Mouse (Mus musculus) lung, postnatal 0 days (tissue): ENCODE data around the gene Tcf12. TPM values are rescaled to one million over a fixed set of nuclear protein-coding genes. Genes with fewer than 3 reads are reported as not detected.
A peak's percentile ranks its signal among the peaks of the same experiment; 100 is the strongest.

Experiments used
- ATAC-seq: fragments of 200-750 bp; cut with Nextera tagmentation; 2 replicates; pipeline ENCODE4 v1.8.0; 2017; ENCODE audit warnings: moderate library complexity
- DNase-seq: peaks from one replicate; pipeline ENCODE4 v3.0.0-alpha.2; 2016; ENCODE audit warnings: low spot score
- H3K27ac ChIP-seq: fragments of 300-500 bp; sonication (generic); 2 replicates; pipeline ENCODE4 v1.5.1; 2014; ENCODE audit warnings: antibody characterized with exemption, mild to moderate bottlenecking, low read length, mixed read lengths
- H3K27me3 ChIP-seq: fragments of 300-500 bp; sonication (generic); replicated peaks from 2 replicates; pipeline ENCODE4 v1.6.1; 2014; ENCODE audit warnings: low read length, mixed read lengths; ENCODE audit not compliant: insufficient read depth
- H3K36me3 ChIP-seq: fragments of 300-500 bp; sonication (generic); 2 replicates; pipeline ENCODE4 v1.6.1; 2014; ENCODE audit warnings: low read length, mixed read lengths; ENCODE audit not compliant: insufficient read depth
- H3K4me1 ChIP-seq: fragments of 300-500 bp; sonication (generic); 2 replicates; pipeline ENCODE4 v1.6.1; 2014; ENCODE audit warnings: antibody characterized with exemption, low read depth, low read length, mixed read lengths; ENCODE audit not compliant: insufficient read depth
- H3K4me2 ChIP-seq: fragments of 300-500 bp; sonication (generic); replicated peaks from 2 replicates; pipeline ENCODE4 v1.6.1; 2014; ENCODE audit warnings: low read depth, mild to moderate bottlenecking, low read length, moderate library complexity, mixed read lengths
- H3K4me3 ChIP-seq: fragments of 300-500 bp; sonication (generic); 2 replicates; pipeline ENCODE4 v1.5.1; 2014; ENCODE audit warnings: low read depth, low read length
- H3K9ac ChIP-seq: fragments of 300-500 bp; sonication (generic); replicated peaks from 2 replicates; pipeline ENCODE4 v1.6.1; 2014; ENCODE audit warnings: low read depth, mild to moderate bottlenecking
- H3K9me3 ChIP-seq: fragments of 300-500 bp; sonication (generic); 2 replicates; pipeline ENCODE4 v1.6.1; 2016; ENCODE audit warnings: low read length, mixed read lengths
- CTCF ChIP-seq: IDR thresholded peaks from 2 replicates; pipeline ENCODE4 v1.5.1; 2016; ENCODE audit warnings: antibody characterized with exemption, mild to moderate bottlenecking
- EP300 ChIP-seq: IDR thresholded peaks from 2 replicates; pipeline ENCODE4 v1.6.1; 2016; ENCODE audit warnings: antibody characterized with exemption, mild to moderate bottlenecking, control low read depth
- WGBS: fragments of 180-500 bp; shearing (Covaris S2); extraction: QIAGEN DNeasy Blood & Tissue Kit; methylation state at CpG from one replicate; pipeline ENCODE4 v1.1.7; 2014; 5-methylcytosine and 5-hydroxymethylcytosine counted together
- polyA plus RNA-seq: library from polyadenylated mRNA; unstranded; fragments of >200 nt; fragmentation: Nextera tagmentation; extraction: Ambion mirVana; gene quantifications from 2 replicates; pipeline ENCODE4 v1.2.1, GENCODE M21; 2015

Gene Tcf12
- polyA plus RNA-seq, 1 experiment from 2014 or later = 34.1 TPM

GRCm38 (mm10) chr9:71879972-71880371 lies 231.7 kb downstream of the Tcf12 start:
- no peak overlapping the region for H3K4me3 ChIP-seq
- no peaks in the 10 kb centered on the region for H3K9me3 ChIP-seq
- 50% methylated on average over 5 of the region's 5 CpGs for WGBS
- DNase-seq (no peak), ATAC-seq (no peak)
- peaks cover 17% of the 10 kb centered on the region; the same call in 1 of the 2 replicates for H3K4me1 ChIP-seq
- no peak for TF ChIP-seq EP300
- no peak for TF ChIP-seq CTCF
- no peaks in the 10 kb centered on the region for H3K27me3 ChIP-seq
- H3K36me3 ChIP-seq = peaks cover 4% of the 10 kb centered on the region; the same call in 1 of the 2 replicates
- no peak overlapping the region for H3K4me2 ChIP-seq
- no peak overlapping the region for H3K9ac ChIP-seq
- H3K27ac ChIP-seq = 0 out of 2 replicates have a peak overlapping the region, but pooled peaks have one; percentile 9

GRCm38 (mm10) chr9:71879415-71879814 lies 232.3 kb downstream of the Tcf12 start:
- no peaks in the 10 kb centered on the region for H3K9me3 ChIP-seq
- no peak for TF ChIP-seq EP300
- no peak for TF ChIP-seq CTCF
- no peak for ATAC-seq
- WGBS = 57% methylated on average over 2 of the region's 2 CpGs
- H3K4me1 ChIP-seq = peaks cover 17% of the 10 kb centered on the region; the same call in 1 of the 2 replicates
- no peak overlapping the region for H3K27ac ChIP-seq
- no peak for DNase-seq
- no peak overlapping the region for H3K9ac ChIP-seq
- no peak overlapping the region for H3K4me3 ChIP-seq
- peaks cover 4% of the 10 kb centered on the region; the same call in 1 of the 2 replicates for H3K36me3 ChIP-seq
- no peaks in the 10 kb centered on the region for H3K27me3 ChIP-seq
- no peak overlapping the region for H3K4me2 ChIP-seq

- no peaks in the 10 kb centered on the region for H3K27me3 ChIP-seq
- 82% methylated on average over 3 of the region's 3 CpGs for WGBS
- ATAC-seq = no peak
- H3K27ac ChIP-seq = no peak overlapping the region
- H3K4me1 ChIP-seq = peaks cover 17% of the 10 kb centered on the region; the same call in 1 of the 2 replicates
- DNase-seq = no peak
- H3K9ac ChIP-seq = no peak overlapping the region
- H3K4me2 ChIP-seq = no peak overlapping the region
- H3K4me3 ChIP-seq = no peak overlapping the region
- TF ChIP-seq EP300 (no peak), CTCF (no peak)
- H3K36me3 ChIP-seq = no peaks in the 10 kb centered on the region; the same call in 1 of the 2 replicates
- H3K9me3 ChIP-seq = no peaks in the 10 kb centered on the region
Observed at GRCm38 (mm10) chr9:71877867-71878266, 233.8 kb downstream of the Tcf12 start.

GRCm38 (mm10) chr9:71874761-71875160 lies 236.9 kb downstream of the Tcf12 start:
- TF ChIP-seq EP300 = peak; percentile 69
- TF ChIP-seq CTCF = no peak
- no peaks in the 10 kb centered on the region for H3K9me3 ChIP-seq
- H3K4me3 ChIP-seq = no peak overlapping the region
- no peak overlapping the region for H3K4me2 ChIP-seq
- no peaks in the 10 kb centered on the region for H3K27me3 ChIP-seq
- H3K36me3 ChIP-seq = no peaks in the 10 kb centered on the region; the same call in 1 of the 2 replicates
- no peak overlapping the region for H3K9ac ChIP-seq
- peak; percentile 93 for ATAC-seq
- H3K4me1 ChIP-seq = peaks cover 4% of the 10 kb centered on the region; the same call in 1 of the 2 replicates
- 62% methylated on average over 2 of the region's 2 CpGs for WGBS
- H3K27ac ChIP-seq = peak overlapping the region; percentile 47; the same call in 1 of the 2 replicates
- DNase-seq = peak; percentile 87

GRCm38 (mm10) chr9:71874035-71874572 lies 237.6 kb downstream of the Tcf12 start:
- Histone ChIP-seq H3K4me2 (no peak overlapping the region), H3K4me1 (no peaks in the 10 kb centered on the region; the same call in 1 of the 2 replicates), H3K27ac (peak overlapping the region; percentile 35), H3K27me3 (no peaks in the 10 kb centered on the region), H3K36me3 (peaks cover under 1% of the 10 kb centered on the region; the same call in 1 of the 2 replicates), H3K9me3 (no peaks in the 10 kb centered on the region), H3K4me3 (no peak overlapping the region), H3K9ac (no peak overlapping the region)
- DNase-seq (peak; percentile 28), ATAC-seq (peak; percentile 40)
- no peak for TF ChIP-seq CTCF
- TF ChIP-seq EP300 = no peak
- 37% methylated on average over 3 of the region's 3 CpGs for WGBS

GRCm38 (mm10) chr9:71863338-71863737 lies 248.3 kb downstream of the Tcf12 start:
- Histone ChIP-seq H3K4me1 (no peaks in the 10 kb centered on the region), H3K9me3 (no peaks in the 10 kb centered on the region), H3K4me2 (no peak overlapping the region), H3K27ac (no peak overlapping the region), H3K4me3 (no peak overlapping the region), H3K36me3 (no peaks in the 10 kb centered on the region), H3K9ac (no peak overlapping the region), H3K27me3 (no peaks in the 10 kb centered on the region)
- TF ChIP-seq CTCF (no peak), EP300 (no peak)
- ATAC-seq (no peak), DNase-seq (no peak)
- 83% methylated on average over 7 of the region's 7 CpGs for WGBS
